Mouse (Mus musculus): ENCODE data around the gene Ttc7b. TPM values are rescaled to one million over a fixed set of nuclear protein-coding genes. Genes with fewer than 3 reads are reported as not detected.

The Ttc7b gene
- polyA plus RNA-seq, 1 experiment from 2014 or later = 8.5 TPM

DNA sequence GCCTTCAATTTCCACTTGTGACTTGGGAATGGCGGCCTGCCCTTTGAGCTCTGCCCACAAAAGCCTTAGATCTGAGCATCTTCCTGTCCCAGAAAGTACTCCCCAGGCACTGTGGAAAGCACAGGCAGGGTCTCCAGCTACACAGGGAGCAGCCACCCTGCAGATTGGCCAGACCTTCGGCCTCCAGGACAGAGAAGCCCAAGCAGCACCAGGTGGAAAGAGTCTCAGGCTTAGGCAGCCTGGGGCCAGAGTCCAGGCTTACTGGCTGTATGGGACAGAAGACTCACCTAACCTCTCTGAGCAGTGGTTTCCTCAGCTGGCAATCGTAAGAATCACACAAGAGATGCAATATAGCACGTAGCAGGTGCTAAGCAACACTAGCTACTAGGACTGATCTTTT is 17.0 kb downstream of the Ttc7b start:
- Histone ChIP-seq H3K4me1 (ENCODE audit: control insufficient read depth, insufficient read depth, low read length) (no peaks in the 10 kb centered on the region), H3K27me3 (ENCODE audit: control insufficient read depth, insufficient read depth, low read length) (no peaks in the 10 kb centered on the region), H3K4me2 (ENCODE audit: low read length) (no peak overlapping the region), H3K4me3 (replicated peaks; ENCODE audit: low read depth, low read length) (no peak overlapping the region), H3K27ac (replicated peaks; ENCODE audit: low read depth, low read length) (no peak overlapping the region), H3K9ac (replicated peaks; ENCODE audit: low read length) (no peak overlapping the region), H3K36me3 (ENCODE audit: control insufficient read depth, insufficient read depth, low read length) (peaks cover 11% of the 10 kb centered on the region), H3K9me3 (ENCODE audit: control insufficient read depth, low read length) (no peaks in the 10 kb centered on the region)
- WGBS = 91% methylated on average over 4 of the region's 4 CpGs
- no peak for ATAC-seq (ENCODE audit: low FRiP score, low TSS enrichment)
- DNase-seq = no peak

DNA sequence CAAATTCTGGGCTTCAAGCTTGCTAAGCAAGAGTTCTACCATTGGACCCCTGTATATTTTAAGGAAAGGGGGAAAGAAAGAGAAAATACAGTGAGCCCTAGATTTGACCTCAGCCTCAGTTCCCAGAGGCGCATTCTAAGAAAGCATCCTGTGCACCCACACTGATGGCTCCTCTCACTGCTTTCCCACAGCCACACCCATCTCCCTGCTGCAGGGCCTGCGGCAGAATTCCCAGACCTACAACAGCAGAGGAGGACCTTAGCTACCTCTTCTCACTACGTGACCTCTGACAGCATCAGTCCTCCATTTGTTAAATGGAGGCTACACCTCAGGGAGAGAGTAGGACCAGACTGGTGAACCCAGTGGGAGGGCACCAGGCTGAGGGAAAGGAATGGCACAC is 18.1 kb downstream of the Ttc7b start:
- Histone ChIP-seq H3K9ac (replicated peaks; ENCODE audit: low read length) (no peak overlapping the region), H3K4me3 (replicated peaks; ENCODE audit: low read depth, low read length) (no peak overlapping the region), H3K4me2 (ENCODE audit: low read length) (no peak overlapping the region), H3K27ac (replicated peaks; ENCODE audit: low read depth, low read length) (no peak overlapping the region), H3K27me3 (ENCODE audit: control insufficient read depth, insufficient read depth, low read length) (no peaks in the 10 kb centered on the region), H3K36me3 (ENCODE audit: control insufficient read depth, insufficient read depth, low read length) (peaks cover 18% of the 10 kb centered on the region), H3K4me1 (ENCODE audit: control insufficient read depth, insufficient read depth, low read length) (no peaks in the 10 kb centered on the region), H3K9me3 (ENCODE audit: control insufficient read depth, low read length) (no peaks in the 10 kb centered on the region)
- DNase-seq (no peak), ATAC-seq (ENCODE audit: low FRiP score, low TSS enrichment) (no peak)
- 76% methylated on average over 3 of the region's 3 CpGs for WGBS

DNA sequence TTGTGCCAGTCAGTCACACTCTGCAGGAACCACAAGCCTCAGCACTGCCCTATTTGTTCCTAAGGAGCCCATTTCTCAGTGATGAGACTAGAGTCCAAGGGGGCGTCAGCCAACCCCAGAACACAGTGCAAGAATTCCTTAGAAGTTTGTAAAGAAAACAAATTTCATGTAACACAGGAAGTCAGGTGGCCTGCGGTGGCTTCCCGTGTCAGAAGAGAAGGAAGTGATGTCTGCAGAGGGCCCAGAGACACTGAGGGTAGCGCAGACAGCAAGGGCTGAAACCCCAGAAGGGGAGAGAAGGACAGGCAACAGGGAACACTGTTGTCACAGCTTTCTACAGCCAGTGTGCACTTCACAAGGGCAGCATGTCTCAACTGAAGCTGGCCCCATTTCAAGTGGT is 19.4 kb downstream of the Ttc7b start:
- Histone ChIP-seq H3K9me3 (ENCODE audit: control insufficient read depth, low read length) (no peaks in the 10 kb centered on the region), H3K4me2 (ENCODE audit: low read length) (no peak overlapping the region), H3K4me1 (ENCODE audit: control insufficient read depth, insufficient read depth, low read length) (no peaks in the 10 kb centered on the region), H3K36me3 (ENCODE audit: control insufficient read depth, insufficient read depth, low read length) (peaks cover 29% of the 10 kb centered on the region), H3K9ac (replicated peaks; ENCODE audit: low read length) (no peak overlapping the region), H3K27me3 (ENCODE audit: control insufficient read depth, insufficient read depth, low read length) (no peaks in the 10 kb centered on the region), H3K4me3 (replicated peaks; ENCODE audit: low read depth, low read length) (no peak overlapping the region), H3K27ac (replicated peaks; ENCODE audit: low read depth, low read length) (no peak overlapping the region)
- 95% methylated on average over 4 of the region's 4 CpGs for WGBS
- ATAC-seq (ENCODE audit: low FRiP score, low TSS enrichment) (no peak), DNase-seq (no peak)

DNA sequence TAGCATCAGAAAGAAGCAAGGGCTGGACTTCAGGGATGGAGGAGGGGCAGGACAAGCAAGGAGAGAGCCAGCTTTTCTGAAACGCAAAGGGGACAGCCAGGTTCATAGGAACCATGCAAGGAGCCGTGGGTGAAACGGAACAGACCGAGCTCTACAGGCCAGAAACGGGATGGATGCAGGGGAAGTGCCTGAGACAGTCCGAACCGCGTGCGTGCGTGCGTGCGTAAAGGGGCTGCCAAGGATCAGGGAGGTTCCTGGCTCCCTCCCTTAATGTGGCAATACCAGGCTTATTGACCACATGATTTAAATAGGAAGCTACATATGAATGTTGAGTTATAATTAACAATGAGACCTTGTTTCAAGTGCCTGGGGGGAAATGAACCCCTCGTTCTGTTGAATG is 21.2 kb downstream of the Ttc7b start:
- no peak for DNase-seq
- H3K4me1 ChIP-seq (ENCODE audit: control insufficient read depth, insufficient read depth, low read length) = no peaks in the 10 kb centered on the region
- H3K4me2 ChIP-seq (ENCODE audit: low read length) = no peak overlapping the region
- H3K27ac ChIP-seq (replicated peaks; ENCODE audit: low read depth, low read length) = no peak overlapping the region
- peaks cover 47% of the 10 kb centered on the region for H3K36me3 ChIP-seq (ENCODE audit: control insufficient read depth, insufficient read depth, low read length)
- H3K4me3 ChIP-seq (replicated peaks; ENCODE audit: low read depth, low read length) = no peak overlapping the region
- 94% methylated on average over 13 of the region's 13 CpGs for WGBS
- H3K9ac ChIP-seq (replicated peaks; ENCODE audit: low read length) = no peak overlapping the region
- H3K9me3 ChIP-seq (ENCODE audit: control insufficient read depth, low read length) = no peaks in the 10 kb centered on the region
- no peaks in the 10 kb centered on the region for H3K27me3 ChIP-seq (ENCODE audit: control insufficient read depth, insufficient read depth, low read length)
- ATAC-seq (ENCODE audit: low FRiP score, low TSS enrichment) = no peak

DNA sequence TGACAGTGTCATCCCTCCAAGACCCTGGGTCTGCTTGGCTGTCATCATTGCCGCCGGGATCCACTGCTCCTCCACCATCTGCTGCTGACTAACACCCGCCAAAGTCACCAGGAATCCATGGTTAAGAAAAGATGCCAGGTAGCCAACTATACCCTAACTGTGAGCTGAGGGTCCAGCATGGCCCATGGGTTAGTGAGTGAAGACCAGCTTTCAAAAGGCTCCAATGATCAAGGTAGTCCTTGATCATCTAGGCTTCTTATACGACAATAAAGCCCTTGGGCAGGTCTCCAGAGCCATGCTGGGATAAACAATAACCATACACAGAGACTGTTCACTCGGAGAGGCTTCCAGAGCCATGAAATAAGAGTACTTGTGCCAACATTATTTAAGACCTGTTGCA is 22.6 kb downstream of the Ttc7b start:
- DNase-seq (no peak), ATAC-seq (ENCODE audit: low FRiP score, low TSS enrichment) (no peak)
- WGBS = 92% methylated on average over 5 of the region's 5 CpGs
- Histone ChIP-seq H3K4me1 (ENCODE audit: control insufficient read depth, insufficient read depth, low read length) (no peaks in the 10 kb centered on the region), H3K9ac (replicated peaks; ENCODE audit: low read length) (no peak overlapping the region), H3K27me3 (ENCODE audit: control insufficient read depth, insufficient read depth, low read length) (no peaks in the 10 kb centered on the region), H3K36me3 (ENCODE audit: control insufficient read depth, insufficient read depth, low read length) (peaks cover 57% of the 10 kb centered on the region), H3K4me2 (ENCODE audit: low read length) (no peak overlapping the region), H3K9me3 (ENCODE audit: control insufficient read depth, low read length) (no peaks in the 10 kb centered on the region), H3K4me3 (replicated peaks; ENCODE audit: low read depth, low read length) (no peak overlapping the region), H3K27ac (replicated peaks; ENCODE audit: low read depth, low read length) (no peak overlapping the region)

DNA sequence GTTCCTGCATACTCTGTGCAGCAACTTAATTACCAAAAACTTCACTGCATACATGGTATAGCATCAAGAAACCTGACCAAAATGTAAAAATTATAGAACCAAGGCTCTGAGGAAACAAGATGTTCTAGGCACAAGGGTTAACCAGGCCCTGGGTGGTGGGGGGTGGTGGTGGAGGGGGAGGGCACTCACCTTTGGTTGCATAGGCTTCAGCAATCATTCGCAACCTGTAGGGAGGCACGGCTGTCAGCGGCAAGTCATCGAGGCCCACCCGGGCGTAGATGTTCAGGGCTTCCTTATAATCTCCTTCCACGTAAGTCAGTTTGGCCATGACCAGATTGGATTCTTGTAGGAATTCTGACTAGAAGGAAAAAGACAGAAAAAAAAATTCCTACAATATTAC is 25.5 kb downstream of the Ttc7b start:
- WGBS = 97% methylated on average over 7 of the region's 7 CpGs
- H3K27me3 ChIP-seq (ENCODE audit: control insufficient read depth, insufficient read depth, low read length) = no peaks in the 10 kb centered on the region

DNA sequence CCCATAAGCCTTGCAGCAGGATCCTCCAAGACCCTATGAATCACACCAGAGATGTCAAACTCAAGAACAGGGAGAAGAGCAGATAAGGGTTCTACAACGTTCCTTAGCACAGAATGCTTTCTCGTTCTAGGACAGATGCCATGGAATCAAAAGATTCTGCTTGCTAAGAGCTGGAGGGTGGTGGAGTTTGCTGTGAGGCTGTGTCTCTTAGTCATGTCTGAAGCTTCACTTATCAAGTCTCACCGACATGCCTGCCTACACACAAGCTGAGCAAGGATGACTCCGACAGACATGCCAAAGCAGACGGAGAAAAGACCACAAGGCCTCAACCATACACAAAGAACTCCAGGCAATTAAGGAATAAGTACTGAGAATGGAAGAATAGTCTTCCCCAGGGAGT is 27.4 kb downstream of the Ttc7b start:
- peaks cover 64% of the 10 kb centered on the region for H3K36me3 ChIP-seq (ENCODE audit: control insufficient read depth, insufficient read depth, low read length)
- H3K4me2 ChIP-seq (ENCODE audit: low read length) = no peak overlapping the region
- no peak overlapping the region for H3K9ac ChIP-seq (replicated peaks; ENCODE audit: low read length)
- WGBS = 95% methylated on average over 5 of the region's 5 CpGs
- DNase-seq = no peak
- no peaks in the 10 kb centered on the region for H3K4me1 ChIP-seq (ENCODE audit: control insufficient read depth, insufficient read depth, low read length)
- no peak for ATAC-seq (ENCODE audit: low FRiP score, low TSS enrichment)
- no peak overlapping the region for H3K27ac ChIP-seq (replicated peaks; ENCODE audit: low read depth, low read length)
- no peaks in the 10 kb centered on the region for H3K27me3 ChIP-seq (ENCODE audit: control insufficient read depth, insufficient read depth, low read length)
- H3K4me3 ChIP-seq (replicated peaks; ENCODE audit: low read depth, low read length) = no peak overlapping the region
- no peaks in the 10 kb centered on the region for H3K9me3 ChIP-seq (ENCODE audit: control insufficient read depth, low read length)

More for the DNA sequence above, 25.5 kb downstream of the Ttc7b start:
- Histone ChIP-seq H3K4me1 (ENCODE audit: control insufficient read depth, insufficient read depth, low read length) (no peaks in the 10 kb centered on the region), H3K4me3 (replicated peaks; ENCODE audit: low read depth, low read length) (no peak overlapping the region), H3K27ac (replicated peaks; ENCODE audit: low read depth, low read length) (no peak overlapping the region), H3K4me2 (ENCODE audit: low read length) (no peak overlapping the region), H3K9ac (replicated peaks; ENCODE audit: low read length) (no peak overlapping the region), H3K9me3 (ENCODE audit: control insufficient read depth, low read length) (no peaks in the 10 kb centered on the region), H3K36me3 (ENCODE audit: control insufficient read depth, insufficient read depth, low read length) (peaks cover 70% of the 10 kb centered on the region)
- ATAC-seq (ENCODE audit: low FRiP score, low TSS enrichment) = no peak
- DNase-seq = no peak

DNA sequence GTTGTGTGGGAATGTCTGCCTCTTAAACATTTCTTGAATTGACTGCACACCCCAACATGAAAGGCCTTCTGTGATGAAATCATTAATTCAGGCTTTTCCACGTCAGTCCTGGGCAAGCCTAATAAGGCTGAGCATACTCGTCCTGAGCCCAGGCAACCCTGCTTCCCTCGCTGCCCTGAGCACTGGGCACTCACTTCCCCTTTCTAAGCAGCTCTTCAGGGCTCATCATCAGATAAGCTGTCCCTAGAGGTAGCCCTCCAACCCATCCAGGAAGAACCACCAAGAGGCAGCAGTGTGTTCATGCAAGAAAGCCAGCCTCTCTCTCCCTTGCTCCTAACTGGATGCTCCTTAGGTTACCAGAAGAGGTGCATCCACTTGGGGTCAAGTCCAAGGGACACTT is 27.9 kb downstream of the Ttc7b start:
- H3K27me3 ChIP-seq (ENCODE audit: control insufficient read depth, insufficient read depth, low read length) = no peaks in the 10 kb centered on the region
- WGBS = 83% methylated on average over 3 of the region's 3 CpGs
- H3K9ac ChIP-seq (replicated peaks; ENCODE audit: low read length) = no peak overlapping the region
- H3K9me3 ChIP-seq (ENCODE audit: control insufficient read depth, low read length) = no peaks in the 10 kb centered on the region
- ATAC-seq (ENCODE audit: low FRiP score, low TSS enrichment) (no peak), DNase-seq (no peak)
- H3K4me3 ChIP-seq (replicated peaks; ENCODE audit: low read depth, low read length) = no peak overlapping the region
- H3K27ac ChIP-seq (replicated peaks; ENCODE audit: low read depth, low read length) = no peak overlapping the region
- H3K36me3 ChIP-seq (ENCODE audit: control insufficient read depth, insufficient read depth, low read length) = peaks cover 61% of the 10 kb centered on the region
- H3K4me1 ChIP-seq (ENCODE audit: control insufficient read depth, insufficient read depth, low read length) = no peaks in the 10 kb centered on the region
- H3K4me2 ChIP-seq (ENCODE audit: low read length) = no peak overlapping the region

DNA sequence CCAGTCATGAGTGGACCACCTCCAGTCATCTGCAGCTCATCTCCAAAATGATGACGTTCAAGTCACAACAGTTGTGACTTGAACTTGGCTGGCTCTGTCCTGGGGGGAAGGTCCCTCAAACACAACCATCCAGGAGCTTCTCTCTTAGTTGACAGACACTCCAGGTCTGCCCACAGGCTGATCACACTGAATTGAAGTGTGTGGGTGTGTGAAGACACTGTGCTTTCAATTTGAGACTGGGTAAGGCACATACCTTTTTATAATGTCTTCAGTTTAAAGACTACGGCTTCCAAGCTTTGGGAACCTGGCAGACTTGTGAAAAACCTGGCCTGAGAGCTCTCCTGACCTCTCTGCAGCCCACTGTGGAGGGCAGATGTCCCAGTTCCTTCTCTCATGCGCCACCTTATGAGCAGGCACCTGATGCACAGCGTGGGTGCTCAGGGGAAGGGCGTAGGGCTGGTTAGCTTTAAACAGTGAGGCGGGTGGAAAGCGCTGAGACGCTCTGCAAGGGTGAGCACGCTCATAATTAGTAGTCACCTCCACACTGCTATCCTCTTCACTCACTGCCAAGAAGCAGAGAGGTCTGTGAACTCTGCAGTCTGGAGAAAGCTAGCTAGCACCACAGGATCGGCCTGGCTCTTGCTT is 28.5 kb downstream of the Ttc7b start:
- Histone ChIP-seq H3K9ac (replicated peaks; ENCODE audit: low read length) (no peak overlapping the region), H3K4me2 (ENCODE audit: low read length) (no peak overlapping the region), H3K36me3 (ENCODE audit: control insufficient read depth, insufficient read depth, low read length) (peaks cover 57% of the 10 kb centered on the region), H3K27me3 (ENCODE audit: control insufficient read depth, insufficient read depth, low read length) (no peaks in the 10 kb centered on the region), H3K9me3 (ENCODE audit: control insufficient read depth, low read length) (no peaks in the 10 kb centered on the region), H3K4me3 (replicated peaks; ENCODE audit: low read depth, low read length) (no peak overlapping the region), H3K27ac (replicated peaks; ENCODE audit: low read depth, low read length) (no peak overlapping the region), H3K4me1 (ENCODE audit: control insufficient read depth, insufficient read depth, low read length) (no peaks in the 10 kb centered on the region)
- DNase-seq (no peak), ATAC-seq (ENCODE audit: low FRiP score, low TSS enrichment) (no peak)
- 96% methylated on average over 10 of the region's 10 CpGs for WGBS

Data from midbrain, embryonic 14.5 days (tissue).